In genomic region chr7:27227676-27228075, GRCm38 (mm10) we compare ENCODE assay signal across 8 mouse cellular contexts. TPM values are rescaled to one million over a fixed set of nuclear protein-coding genes. Genes with fewer than 3 reads are reported as not detected.
DNase-seq lines count a peak whose midpoint lies in the region; ATAC-seq and TF ChIP-seq lines count a peak whose summit lies in the region.

No protein-coding gene starts in this region.

- H3K27ac ChIP-seq in forebrain, embryonic 14.5 days (ENCODE audit: low read depth, low read length), result peak overlapping the region; percentile 70; the same call in 1 of the 2 replicates
- no peak overlapping the region for H3K27ac ChIP-seq in liver, embryonic 11.5 days (ENCODE audit: low read depth, low read length)
- peak overlapping the region; percentile 91 for H3K27ac ChIP-seq in stomach, embryonic 15.5 days

- H3K9ac ChIP-seq in forebrain, embryonic 14.5 days (ENCODE audit: low read length), result peak overlapping the region; percentile 79
- H3K9ac ChIP-seq in liver, embryonic 11.5 days (ENCODE audit: low read depth, low read length), result peak overlapping the region; percentile 81
- H3K9ac ChIP-seq in stomach, embryonic 15.5 days, result peak overlapping the region; percentile 94

- H3K36me3 ChIP-seq in forebrain, embryonic 14.5 days (ENCODE audit: control insufficient read depth, insufficient read depth, low read length), result no peaks in the 10 kb centered on the region
- no peaks in the 10 kb centered on the region for H3K36me3 ChIP-seq in liver, embryonic 11.5 days (ENCODE audit: control insufficient read depth, insufficient read depth, low read length)
- H3K36me3 ChIP-seq in stomach, embryonic 15.5 days, result no peaks in the 10 kb centered on the region

- H3K27me3 ChIP-seq in forebrain, embryonic 14.5 days (replicated peaks; ENCODE audit: control insufficient read depth, insufficient read depth, low read length), result no peaks in the 10 kb centered on the region
- H3K27me3 ChIP-seq in liver, embryonic 11.5 days (replicated peaks; ENCODE audit: control insufficient read depth, insufficient read depth, low read length), result no peaks in the 10 kb centered on the region
- H3K27me3 ChIP-seq in stomach, embryonic 15.5 days (replicated peaks), result no peaks in the 10 kb centered on the region

- TF ChIP-seq CTCF in lung, adult 2 months (IDR thresholded peaks at IDR 0.05; ENCODE audit: insufficient read depth, low read length), result no peak

- peak overlapping the region; percentile 77 for H3K4me3 ChIP-seq in lung, adult 2 months (replicated peaks; ENCODE audit: extremely low read depth, low read depth, low read length)
- H3K4me3 ChIP-seq in forebrain, embryonic 14.5 days (ENCODE audit: low read depth, low read length), result peak overlapping the region; percentile 66
- H3K4me3 ChIP-seq in liver, embryonic 11.5 days (ENCODE audit: low read depth, low read length), result peak overlapping the region; percentile 86
- H3K4me3 ChIP-seq in stomach, embryonic 15.5 days (replicated peaks), result peak overlapping the region; percentile 90

- no peak for TF ChIP-seq POLR2A in lung, adult 2 months (IDR thresholded peaks at IDR 0.05; ENCODE audit: borderline replicate concordance, extremely low read depth, low read depth, low read length)

- WGBS in lung, adult 2 months, result 4% methylated on average over 10 of the region's 10 CpGs
- WGBS in forebrain, embryonic 14.5 days, result 2% methylated on average over 10 of the region's 10 CpGs
- 6% methylated on average over 10 of the region's 10 CpGs for WGBS in liver, embryonic 11.5 days
- WGBS in stomach, embryonic 15.5 days, result under 1% methylated on average over 10 of the region's 10 CpGs

- ATAC-seq in forebrain, embryonic 14.5 days, result no peak
- ATAC-seq in liver, embryonic 11.5 days (replicated peaks; ENCODE audit: low FRiP score), result no peak
- no peak for ATAC-seq in stomach, embryonic 15.5 days (ENCODE audit: insufficient read depth, low FRiP score, low read depth)

- no peaks in the 10 kb centered on the region for H3K9me3 ChIP-seq in forebrain, embryonic 14.5 days (replicated peaks; ENCODE audit: control insufficient read depth, low read length)
- no peaks in the 10 kb centered on the region for H3K9me3 ChIP-seq in liver, embryonic 11.5 days (ENCODE audit: control insufficient read depth, low read length)
- H3K9me3 ChIP-seq in stomach, embryonic 15.5 days, result no peaks in the 10 kb centered on the region

- peak overlapping the region; percentile 92 for H3K4me2 ChIP-seq in forebrain, embryonic 14.5 days (ENCODE audit: low read length)
- peak overlapping the region; percentile 87 for H3K4me2 ChIP-seq in liver, embryonic 11.5 days
- H3K4me2 ChIP-seq in stomach, embryonic 15.5 days, result peak overlapping the region; percentile 79

- peaks cover 19% of the 10 kb centered on the region for H3K4me1 ChIP-seq in lung, adult 2 months (ENCODE audit: control insufficient read depth, insufficient read depth, low read length)
- peaks cover 37% of the 10 kb centered on the region for H3K4me1 ChIP-seq in forebrain, embryonic 14.5 days (ENCODE audit: control insufficient read depth, insufficient read depth, low read length)
- H3K4me1 ChIP-seq in liver, embryonic 11.5 days (replicated peaks; ENCODE audit: control insufficient read depth, insufficient read depth, low read length), result peaks cover 44% of the 10 kb centered on the region
- H3K4me1 ChIP-seq in stomach, embryonic 15.5 days, result peaks cover 54% of the 10 kb centered on the region

- no peak for DNase-seq in lung, adult 2 months
- no peak for DNase-seq in lung, postnatal 25 days (ENCODE audit: low spot score)
- peak; percentile 29 for DNase-seq in c-Kit-positive CD71-positive TER-119-positive erythroid progenitor cells, embryonic 14.5 days (ENCODE audit: low spot score)
- DNase-seq in forebrain, embryonic 14.5 days (ENCODE audit: low spot score), result no peak
- DNase-seq in liver, embryonic 11.5 days (ENCODE audit: low spot score), result no peak
- DNase-seq in thymus, postnatal 36 days, result no peak
- DNase-seq in urinary bladder, postnatal 4 days (ENCODE audit: low spot score in 2 of 2), result no peak

RNA-seq across cellular contexts. Expression of gene Itpkc, which starts 0.8 kb away (rescaled TPM):
- polyA plus RNA-seq in lung, adult 2 months (2012; rRNA removed), result 8.6 and 11.2 TPM in 2 replicates
- 4.4 and 6.5 TPM in 2 replicates for polyA plus RNA-seq in forebrain, embryonic 14.5 days (2014; fragmentation: Nextera tagmentation; extraction: Ambion mirVana)
- polyA plus RNA-seq in liver, embryonic 11.5 days (2014; fragmentation: Nextera tagmentation; extraction: Ambion mirVana), result 3.5 and 4.8 TPM in 2 replicates
- 8.8 and 9.4 TPM in 2 replicates for polyA plus RNA-seq in stomach, embryonic 15.5 days (2015; fragmentation: Nextera tagmentation; extraction: Ambion mirVana)

RNA-seq across cellular contexts. Expression of gene Coq8b, which starts 5.1 kb away (rescaled TPM):
- 68.6 and 76.8 TPM in 2 replicates for polyA plus RNA-seq in lung, adult 2 months (2012; rRNA removed)
- polyA plus RNA-seq in forebrain, embryonic 14.5 days (2014; fragmentation: Nextera tagmentation; extraction: Ambion mirVana), result 21.1 and 22.9 TPM in 2 replicates
- 16.6 and 18.7 TPM in 2 replicates for polyA plus RNA-seq in liver, embryonic 11.5 days (2014; fragmentation: Nextera tagmentation; extraction: Ambion mirVana)
- polyA plus RNA-seq in stomach, embryonic 15.5 days (2015; fragmentation: Nextera tagmentation; extraction: Ambion mirVana), result 21.2 and 26.2 TPM in 2 replicates

RNA-seq across cellular contexts. Expression of gene Numbl, which starts 30.6 kb away (rescaled TPM):
- polyA plus RNA-seq in lung, adult 2 months (2012; rRNA removed), result 33.0 and 36.4 TPM in 2 replicates
- polyA plus RNA-seq in forebrain, embryonic 14.5 days (2014; fragmentation: Nextera tagmentation; extraction: Ambion mirVana), result 22.9 and 28.6 TPM in 2 replicates
- polyA plus RNA-seq in liver, embryonic 11.5 days (2014; fragmentation: Nextera tagmentation; extraction: Ambion mirVana), result 3.6 TPM in 2 replicates
- polyA plus RNA-seq in stomach, embryonic 15.5 days (2015; fragmentation: Nextera tagmentation; extraction: Ambion mirVana), result 22.7 and 23.4 TPM in 2 replicates

RNA-seq across cellular contexts. Expression of gene Snrpa, which starts 31.6 kb away (rescaled TPM):
- 135 and 136 TPM in 2 replicates for polyA plus RNA-seq in lung, adult 2 months (2012; rRNA removed)
- polyA plus RNA-seq in forebrain, embryonic 14.5 days (2014; fragmentation: Nextera tagmentation; extraction: Ambion mirVana), result 264 and 273 TPM in 2 replicates
- polyA plus RNA-seq in liver, embryonic 11.5 days (2014; fragmentation: Nextera tagmentation; extraction: Ambion mirVana), result 282 and 294 TPM in 2 replicates
- 219 and 224 TPM in 2 replicates for polyA plus RNA-seq in stomach, embryonic 15.5 days (2015; fragmentation: Nextera tagmentation; extraction: Ambion mirVana)

RNA-seq across cellular contexts. Expression of gene BC024978, which starts 32.1 kb away (rescaled TPM):
- 11.2 and 13.5 TPM in 2 replicates for polyA plus RNA-seq in lung, adult 2 months (2012; rRNA removed)
- 2.8 and 3.2 TPM in 2 replicates for polyA plus RNA-seq in forebrain, embryonic 14.5 days (2014; fragmentation: Nextera tagmentation; extraction: Ambion mirVana)
- 2.5 and 2.8 TPM in 2 replicates for polyA plus RNA-seq in liver, embryonic 11.5 days (2014; fragmentation: Nextera tagmentation; extraction: Ambion mirVana)
- 3.1 and 3.9 TPM in 2 replicates for polyA plus RNA-seq in stomach, embryonic 15.5 days (2015; fragmentation: Nextera tagmentation; extraction: Ambion mirVana)
